Mouse (Mus musculus): ENCODE results near the gene Arhgap31. TPM values are rescaled to one million over a fixed set of nuclear protein-coding genes. Genes with fewer than 3 reads are reported as not detected.
A peak's percentile ranks its signal among the peaks of the same experiment; 100 is the strongest.

The Arhgap31 gene
- polyA plus RNA-seq, 1 experiment from 2014 or later = 17.3 TPM

- ATAC-seq (ENCODE audit: low read depth) (peak; percentile 73), DNase-seq (ENCODE audit: low spot score) (peak; percentile 75)
- H3K4me3 ChIP-seq (ENCODE audit: low read depth, low read length) = peak overlapping the region; percentile 69
- no peaks in the 10 kb centered on the region for H3K36me3 ChIP-seq (ENCODE audit: control insufficient read depth, insufficient read depth, low read length)
- peak overlapping the region; percentile 95 for H3K27ac ChIP-seq (replicated peaks; ENCODE audit: low read depth, low read length)
- H3K4me2 ChIP-seq (ENCODE audit: low read depth, low read length) = peak overlapping the region; percentile 77
- H3K9ac ChIP-seq (ENCODE audit: low read depth, low read length) = peak overlapping the region; percentile 86
- 11% methylated on average over 17 of the region's 17 CpGs for WGBS
- no peaks in the 10 kb centered on the region for H3K27me3 ChIP-seq (replicated peaks; ENCODE audit: control insufficient read depth, insufficient read depth, low read length)
- peaks cover 16% of the 10 kb centered on the region; the same call in 1 of the 2 replicates for H3K4me1 ChIP-seq (ENCODE audit: control insufficient read depth, insufficient read depth, low read length)
- no peaks in the 10 kb centered on the region for H3K9me3 ChIP-seq (ENCODE audit: control insufficient read depth, low read length)
Observed at GRCm38 (mm10) chr16:38713404-38714258, 557 bp upstream of the Arhgap31 start.

GRCm38 (mm10) chr16:38712105-38712504 is 969 bp downstream of the Arhgap31 start:
- H3K27ac ChIP-seq (replicated peaks; ENCODE audit: low read depth, low read length) = peak overlapping the region; percentile 95
- H3K36me3 ChIP-seq (ENCODE audit: control insufficient read depth, insufficient read depth, low read length) = no peaks in the 10 kb centered on the region
- H3K4me1 ChIP-seq (ENCODE audit: control insufficient read depth, insufficient read depth, low read length) = peaks cover 17% of the 10 kb centered on the region; the same call in 1 of the 2 replicates
- H3K4me3 ChIP-seq (ENCODE audit: low read depth, low read length) = peak overlapping the region; percentile 69
- H3K4me2 ChIP-seq (ENCODE audit: low read depth, low read length) = peak overlapping the region; percentile 77
- 0 out of 2 replicates have a peak, but pooled peaks have one; percentile 20 for ATAC-seq (ENCODE audit: low read depth)
- DNase-seq (ENCODE audit: low spot score) = peak; percentile 56
- WGBS = 4% methylated on average over 12 of the region's 12 CpGs
- peak overlapping the region; percentile 86 for H3K9ac ChIP-seq (ENCODE audit: low read depth, low read length)
- no peaks in the 10 kb centered on the region for H3K27me3 ChIP-seq (replicated peaks; ENCODE audit: control insufficient read depth, insufficient read depth, low read length)
- H3K9me3 ChIP-seq (ENCODE audit: control insufficient read depth, low read length) = no peaks in the 10 kb centered on the region

GRCm38 (mm10) chr16:38711245-38711644 is 1.8 kb downstream of the Arhgap31 start:
- H3K9me3 ChIP-seq (ENCODE audit: control insufficient read depth, low read length) = no peaks in the 10 kb centered on the region
- H3K4me2 ChIP-seq (ENCODE audit: low read depth, low read length) = peak overlapping the region; percentile 77
- H3K9ac ChIP-seq (ENCODE audit: low read depth, low read length) = peak overlapping the region; percentile 86
- H3K36me3 ChIP-seq (ENCODE audit: control insufficient read depth, insufficient read depth, low read length) = no peaks in the 10 kb centered on the region
- no peak for ATAC-seq (ENCODE audit: low read depth)
- H3K4me1 ChIP-seq (ENCODE audit: control insufficient read depth, insufficient read depth, low read length) = peaks cover 17% of the 10 kb centered on the region; the same call in 1 of the 2 replicates
- peak overlapping the region; percentile 69 for H3K4me3 ChIP-seq (ENCODE audit: low read depth, low read length)
- WGBS = 28% methylated on average over 4 of the region's 4 CpGs
- DNase-seq (ENCODE audit: low spot score) = no peak
- H3K27ac ChIP-seq (replicated peaks; ENCODE audit: low read depth, low read length) = peak overlapping the region; percentile 95; the same call in 1 of the 2 replicates
- no peaks in the 10 kb centered on the region for H3K27me3 ChIP-seq (replicated peaks; ENCODE audit: control insufficient read depth, insufficient read depth, low read length)

GRCm38 (mm10) chr16:38708962-38709520 is 4.0 kb downstream of the Arhgap31 start:
- no peak overlapping the region for H3K4me2 ChIP-seq (ENCODE audit: low read depth, low read length)
- H3K27ac ChIP-seq (replicated peaks; ENCODE audit: low read depth, low read length) = no peak overlapping the region
- WGBS = 63% methylated on average over 7 of the region's 7 CpGs

GRCm38 (mm10) chr16:38706782-38707181 is 6.3 kb downstream of the Arhgap31 start:
- 65% methylated on average over 6 of the region's 7 CpGs for WGBS
- Histone ChIP-seq H3K27ac (replicated peaks; ENCODE audit: low read depth, low read length) (no peak overlapping the region), H3K9me3 (ENCODE audit: control insufficient read depth, low read length) (no peaks in the 10 kb centered on the region), H3K4me1 (ENCODE audit: control insufficient read depth, insufficient read depth, low read length) (peaks cover 42% of the 10 kb centered on the region), H3K9ac (ENCODE audit: low read depth, low read length) (no peak overlapping the region), H3K36me3 (ENCODE audit: control insufficient read depth, insufficient read depth, low read length) (no peaks in the 10 kb centered on the region), H3K4me2 (ENCODE audit: low read depth, low read length) (no peak overlapping the region), H3K27me3 (replicated peaks; ENCODE audit: control insufficient read depth, insufficient read depth, low read length) (no peaks in the 10 kb centered on the region), H3K4me3 (ENCODE audit: low read depth, low read length) (no peak overlapping the region)
- ATAC-seq (ENCODE audit: low read depth) = no peak
- no peak for DNase-seq (ENCODE audit: low spot score)

More at GRCm38 (mm10) chr16:38708962-38709520, 4.0 kb downstream of the Arhgap31 start:
- no peaks in the 10 kb centered on the region for H3K27me3 ChIP-seq (replicated peaks; ENCODE audit: control insufficient read depth, insufficient read depth, low read length)
- H3K36me3 ChIP-seq (ENCODE audit: control insufficient read depth, insufficient read depth, low read length) = no peaks in the 10 kb centered on the region
- no peak overlapping the region for H3K9ac ChIP-seq (ENCODE audit: low read depth, low read length)
- H3K4me1 ChIP-seq (ENCODE audit: control insufficient read depth, insufficient read depth, low read length) = peaks cover 22% of the 10 kb centered on the region
- H3K9me3 ChIP-seq (ENCODE audit: control insufficient read depth, low read length) = no peaks in the 10 kb centered on the region
- DNase-seq (ENCODE audit: low spot score) = no peak
- H3K4me3 ChIP-seq (ENCODE audit: low read depth, low read length) = no peak overlapping the region
- ATAC-seq (ENCODE audit: low read depth) = no peak

- no peak for ATAC-seq (ENCODE audit: low read depth)
- DNase-seq (ENCODE audit: low spot score) = peak; percentile 59
- Histone ChIP-seq H3K36me3 (ENCODE audit: control insufficient read depth, insufficient read depth, low read length) (no peaks in the 10 kb centered on the region), H3K4me3 (ENCODE audit: low read depth, low read length) (no peak overlapping the region), H3K4me2 (ENCODE audit: low read depth, low read length) (no peak overlapping the region), H3K4me1 (ENCODE audit: control insufficient read depth, insufficient read depth, low read length) (peaks cover 40% of the 10 kb centered on the region), H3K27me3 (replicated peaks; ENCODE audit: control insufficient read depth, insufficient read depth, low read length) (no peaks in the 10 kb centered on the region), H3K9ac (ENCODE audit: low read depth, low read length) (no peak overlapping the region), H3K27ac (replicated peaks; ENCODE audit: low read depth, low read length) (no peak overlapping the region), H3K9me3 (ENCODE audit: control insufficient read depth, low read length) (no peaks in the 10 kb centered on the region)
- whole genome bisulfite sequencing = 67% methylated on average over 9 of the region's 9 CpGs
Observed at GRCm38 (mm10) chr16:38705531-38706281, 7.4 kb downstream of the Arhgap31 start.

GRCm38 (mm10) chr16:38703501-38703900 is 9.6 kb downstream of the Arhgap31 start:
- DNase-seq (ENCODE audit: low spot score) (no peak), ATAC-seq (ENCODE audit: low read depth) (no peak)
- no peak overlapping the region for H3K27ac ChIP-seq (replicated peaks; ENCODE audit: low read depth, low read length)
- no peak overlapping the region for H3K4me3 ChIP-seq (ENCODE audit: low read depth, low read length)
- peaks cover 35% of the 10 kb centered on the region for H3K4me1 ChIP-seq (ENCODE audit: control insufficient read depth, insufficient read depth, low read length)
- H3K9ac ChIP-seq (ENCODE audit: low read depth, low read length) = 0 out of 2 replicates have a peak overlapping the region, but pooled peaks have one; percentile 5
- H3K36me3 ChIP-seq (ENCODE audit: control insufficient read depth, insufficient read depth, low read length) = no peaks in the 10 kb centered on the region; the same call in 1 of the 2 replicates
- no peak overlapping the region for H3K4me2 ChIP-seq (ENCODE audit: low read depth, low read length)
- 38% methylated on average over 6 of the region's 6 CpGs for WGBS
- no peaks in the 10 kb centered on the region for H3K27me3 ChIP-seq (replicated peaks; ENCODE audit: control insufficient read depth, insufficient read depth, low read length)
- H3K9me3 ChIP-seq (ENCODE audit: control insufficient read depth, low read length) = no peaks in the 10 kb centered on the region

- 82% methylated on average over 3 of the region's 3 CpGs for WGBS
- Histone ChIP-seq H3K36me3 (ENCODE audit: control insufficient read depth, insufficient read depth, low read length) (no peaks in the 10 kb centered on the region; the same call in 1 of the 2 replicates), H3K27ac (replicated peaks; ENCODE audit: low read depth, low read length) (peak overlapping the region; percentile 75), H3K9me3 (ENCODE audit: control insufficient read depth, low read length) (no peaks in the 10 kb centered on the region), H3K27me3 (replicated peaks; ENCODE audit: control insufficient read depth, insufficient read depth, low read length) (no peaks in the 10 kb centered on the region), H3K4me2 (ENCODE audit: low read depth, low read length) (no peak overlapping the region), H3K9ac (ENCODE audit: low read depth, low read length) (no peak overlapping the region), H3K4me1 (ENCODE audit: control insufficient read depth, insufficient read depth, low read length) (peaks cover 35% of the 10 kb centered on the region), H3K4me3 (ENCODE audit: low read depth, low read length) (no peak overlapping the region)
- DNase-seq (ENCODE audit: low spot score) (no peak), ATAC-seq (ENCODE audit: low read depth) (no peak)
Observed at GRCm38 (mm10) chr16:38702316-38702715, 10.8 kb downstream of the Arhgap31 start.
